Mouse (Mus musculus): ENCODE results near the gene Slc16a1. TPM values are rescaled to one million over a fixed set of nuclear protein-coding genes. Genes with fewer than 3 reads are reported as not detected.
"Not testable (repeated sequence)": the region's sequence is repeated elsewhere in the genome, so short reads cannot be mapped to it uniquely, and the experiment has no call there.

Gene Slc16a1
- polyA plus RNA-seq, 1 experiment: 22.1 TPM

GRCm38 (mm10) chr3:104637427-104638402 lies 753 bp upstream of the Slc16a1 start:
- DNase-seq (ENCODE audit: extremely low spot score in 1 of 2, low spot score in 1 of 2): peak in 1 of 2 experiments; percentile 47

- peak; percentile 16 to 51 for DNase-seq (ENCODE audit: extremely low spot score in 1 of 2, low spot score in 1 of 2)
Measured at GRCm38 (mm10) chr3:104638932-104639748, 672 bp downstream of the Slc16a1 start.

- DNase-seq (ENCODE audit: extremely low spot score in 1 of 2, low spot score in 1 of 2): no peak
Measured at GRCm38 (mm10) chr3:104639749-104640368, 1.4 kb downstream of the Slc16a1 start.

GRCm38 (mm10) chr3:104640855-104641254 lies 2.4 kb downstream of the Slc16a1 start:
- DNase-seq (ENCODE audit: extremely low spot score in 1 of 2, low spot score in 1 of 2): no peak

- no peak for DNase-seq (ENCODE audit: extremely low spot score in 1 of 2, low spot score in 1 of 2)
Measured at GRCm38 (mm10) chr3:104641313-104641712, 2.8 kb downstream of the Slc16a1 start.

GRCm38 (mm10) chr3:104643113-104643512 lies 4.6 kb downstream of the Slc16a1 start:
- no peak for DNase-seq (ENCODE audit: extremely low spot score in 1 of 2, low spot score in 1 of 2)

GRCm38 (mm10) chr3:104643810-104644270 lies 5.4 kb downstream of the Slc16a1 start:
- DNase-seq (ENCODE audit: extremely low spot score in 1 of 2, low spot score in 1 of 2): peak in 1 of 2 experiments; percentile 80

- DNase-seq (ENCODE audit: extremely low spot score in 1 of 2, low spot score in 1 of 2): no peak
Measured at GRCm38 (mm10) chr3:104644371-104644770, 5.9 kb downstream of the Slc16a1 start.

GRCm38 (mm10) chr3:104654219-104654618 lies 15.8 kb downstream of the Slc16a1 start:
- no peak for DNase-seq (ENCODE audit: extremely low spot score in 1 of 2, low spot score in 1 of 2)

- DNase-seq (ENCODE audit: extremely low spot score in 1 of 2, low spot score in 1 of 2): no peak
Measured at GRCm38 (mm10) chr3:104654921-104655320, 16.5 kb downstream of the Slc16a1 start.

GRCm38 (mm10) chr3:104658706-104659105 lies 20.2 kb downstream of the Slc16a1 start:
- DNase-seq (ENCODE audit: extremely low spot score in 1 of 2, low spot score in 1 of 2): no peak

GRCm38 (mm10) chr3:104659758-104660157 lies 21.3 kb downstream of the Slc16a1 start:
- no peak for DNase-seq (ENCODE audit: extremely low spot score in 1 of 2, low spot score in 1 of 2)

- no peak for DNase-seq (ENCODE audit: extremely low spot score in 1 of 2, low spot score in 1 of 2)
Measured at GRCm38 (mm10) chr3:104660522-104660921, 22.1 kb downstream of the Slc16a1 start.

GRCm38 (mm10) chr3:104662007-104662406 lies 23.5 kb downstream of the Slc16a1 start:
- DNase-seq (ENCODE audit: extremely low spot score in 1 of 2, low spot score in 1 of 2): no peak

- no peak for DNase-seq (ENCODE audit: extremely low spot score in 1 of 2, low spot score in 1 of 2)
Measured at GRCm38 (mm10) chr3:104662926-104663325, 24.5 kb downstream of the Slc16a1 start.

GRCm38 (mm10) chr3:104666950-104667349 lies 28.5 kb downstream of the Slc16a1 start:
- DNase-seq (ENCODE audit: extremely low spot score in 1 of 2, low spot score in 1 of 2): peak; percentile 81 to 89

GRCm38 (mm10) chr3:104667451-104667850 lies 29.0 kb downstream of the Slc16a1 start:
- DNase-seq (ENCODE audit: extremely low spot score in 1 of 2, low spot score in 1 of 2): peak in 1 of 2 experiments; percentile 22

- no peak for DNase-seq (ENCODE audit: extremely low spot score in 1 of 2, low spot score in 1 of 2)
Measured at GRCm38 (mm10) chr3:104668989-104669388, 30.5 kb downstream of the Slc16a1 start.

- no peak for DNase-seq (ENCODE audit: extremely low spot score in 1 of 2, low spot score in 1 of 2)
Measured at GRCm38 (mm10) chr3:104669856-104670182, 31.4 kb downstream of the Slc16a1 start.

- not testable (repeated sequence) for DNase-seq (ENCODE audit: extremely low spot score in 1 of 2, low spot score in 1 of 2)
Measured at GRCm38 (mm10) chr3:104670183-104671020, 31.9 kb downstream of the Slc16a1 start.

Measured in frontal cortex, adult 2 months (tissue).